Mouse (Mus musculus): ENCODE measurements around the gene Mcoln2. TPM values are rescaled to one million over a fixed set of nuclear protein-coding genes. Genes with fewer than 3 reads are reported as not detected.

The Mcoln2 gene
- polyA plus RNA-seq, 1 experiment = not detected

- no peak overlapping the region for H3ac ChIP-seq (ENCODE audit: control insufficient read depth, insufficient read length)
- H3K4me2 ChIP-seq (ENCODE audit: low read depth) = no peak overlapping the region
- no peaks in the 10 kb centered on the region for H3K27me3 ChIP-seq (ENCODE audit: control insufficient read depth, insufficient read depth, insufficient read length)
- TF ChIP-seq TCF3 (IDR thresholded peaks at IDR 0.05; ENCODE audit: insufficient read length, low read depth) (no peak), POLR2AphosphoS2 (IDR thresholded peaks at IDR 0.05; ENCODE audit: insufficient read length, low read depth) (no peak), USF1 (IDR thresholded peaks at IDR 0.05; ENCODE audit: low read depth) (no peak), POLR2A (IDR thresholded peaks at IDR 0.05; ENCODE audit: insufficient read length, low read depth) (no peak), REST (IDR thresholded peaks at IDR 0.05; ENCODE audit: insufficient read depth, insufficient read length) (no peak), CEBPB (IDR thresholded peaks at IDR 0.05; ENCODE audit: insufficient read depth, poor library complexity, severe bottlenecking) (no peak), MYOD1 (IDR thresholded peaks at IDR 0.05; ENCODE audit: control insufficient read depth in 1 of 3, insufficient read length in 2 of 3, low read depth in 2 of 3) (no peak)
- no peaks in the 10 kb centered on the region for H3K36me3 ChIP-seq (ENCODE audit: control insufficient read depth, insufficient read depth)
- H3K79me2 ChIP-seq (ENCODE audit: control insufficient read depth, insufficient read depth) = no peaks in the 10 kb centered on the region
- H3K4me3 ChIP-seq = no peak overlapping the region
Observed at GRCm38 (mm10) chr3:146136422-146136821, 13.2 kb upstream of the Mcoln2 start.

GRCm38 (mm10) chr3:146140276-146140675 is 9.4 kb upstream of the Mcoln2 start:
- Histone ChIP-seq H3K4me3 (no peak overlapping the region), H3K4me2 (ENCODE audit: low read depth) (no peak overlapping the region), H3K36me3 (ENCODE audit: control insufficient read depth, insufficient read depth) (no peaks in the 10 kb centered on the region), H3ac (ENCODE audit: control insufficient read depth, insufficient read length) (no peak overlapping the region), H3K27me3 (ENCODE audit: control insufficient read depth, insufficient read depth, insufficient read length) (no peaks in the 10 kb centered on the region), H3K79me2 (ENCODE audit: control insufficient read depth, insufficient read depth) (no peaks in the 10 kb centered on the region)
- TF ChIP-seq USF1 (IDR thresholded peaks at IDR 0.05; ENCODE audit: low read depth) (no peak), E2F4 (IDR thresholded peaks at IDR 0.05; ENCODE audit: insufficient read depth) (no peak), REST (IDR thresholded peaks at IDR 0.05; ENCODE audit: insufficient read depth, insufficient read length) (no peak), MYOG (IDR thresholded peaks at IDR 0.05; ENCODE audit: control insufficient read depth in 1 of 3, insufficient read depth in 1 of 3, insufficient read length in 2 of 3, low read depth in 2 of 3) (no peak), TCF3 (IDR thresholded peaks at IDR 0.05; ENCODE audit: insufficient read length, low read depth) (no peak), MAX (IDR thresholded peaks at IDR 0.05; ENCODE audit: low read depth) (no peak), CEBPB (IDR thresholded peaks at IDR 0.05; ENCODE audit: insufficient read depth, poor library complexity, severe bottlenecking) (no peak), MYOD1 (IDR thresholded peaks at IDR 0.05; ENCODE audit: control insufficient read depth in 1 of 3, insufficient read length in 2 of 3, low read depth in 2 of 3) (no peak), POLR2A (IDR thresholded peaks at IDR 0.05; ENCODE audit: insufficient read length, low read depth) (no peak)

DNA sequence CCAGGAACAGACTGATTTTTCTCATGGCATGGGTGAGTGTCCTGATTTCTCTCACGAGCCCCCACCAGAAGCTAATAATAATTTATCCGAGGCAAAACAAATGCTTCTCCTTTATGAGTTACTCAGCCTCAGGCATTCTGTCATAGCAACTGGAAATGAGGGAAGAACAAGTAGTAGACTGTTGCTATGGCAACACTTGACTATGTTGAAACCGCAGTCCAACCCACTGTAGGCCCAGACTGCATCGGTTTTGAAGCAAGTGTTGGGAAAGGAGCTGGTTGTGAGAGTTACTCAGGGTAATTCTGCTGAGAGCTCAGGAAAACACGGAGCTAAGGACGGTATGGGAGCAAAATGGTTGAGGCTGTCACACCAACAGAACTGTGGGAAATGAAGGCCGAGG is 7.1 kb upstream of the Mcoln2 start:
- Histone ChIP-seq H3K4me3 (no peak overlapping the region), H3K79me2 (ENCODE audit: control insufficient read depth, insufficient read depth) (no peaks in the 10 kb centered on the region), H3K4me2 (ENCODE audit: low read depth) (no peak overlapping the region), H3ac (ENCODE audit: control insufficient read depth, insufficient read length) (no peak overlapping the region), H3K27me3 (ENCODE audit: control insufficient read depth, insufficient read depth, insufficient read length) (no peaks in the 10 kb centered on the region), H3K36me3 (ENCODE audit: control insufficient read depth, insufficient read depth) (no peaks in the 10 kb centered on the region)
- no peak for TF ChIP-seq E2F4 (IDR thresholded peaks at IDR 0.05; ENCODE audit: insufficient read depth)
- no peak for TF ChIP-seq MYOG (IDR thresholded peaks at IDR 0.05; ENCODE audit: control insufficient read depth in 1 of 3, insufficient read depth in 1 of 3, insufficient read length in 2 of 3, low read depth in 2 of 3)
- TF ChIP-seq REST (IDR thresholded peaks at IDR 0.05; ENCODE audit: insufficient read depth, insufficient read length) = no peak
- no peak for TF ChIP-seq POLR2AphosphoS2 (IDR thresholded peaks at IDR 0.05; ENCODE audit: insufficient read length, low read depth)
- TF ChIP-seq MAX (IDR thresholded peaks at IDR 0.05; ENCODE audit: low read depth) = no peak

GRCm38 (mm10) chr3:146145501-146145900 is 4.1 kb upstream of the Mcoln2 start:
- Histone ChIP-seq H3K36me3 (ENCODE audit: control insufficient read depth, insufficient read depth) (no peaks in the 10 kb centered on the region), H3K79me2 (ENCODE audit: control insufficient read depth, insufficient read depth) (no peaks in the 10 kb centered on the region), H3ac (ENCODE audit: control insufficient read depth, insufficient read length) (no peak overlapping the region), H3K4me2 (ENCODE audit: low read depth) (no peak overlapping the region), H3K27me3 (ENCODE audit: control insufficient read depth, insufficient read depth, insufficient read length) (peaks cover 5% of the 10 kb centered on the region), H3K4me3 (no peak overlapping the region)
- TF ChIP-seq E2F4 (IDR thresholded peaks at IDR 0.05; ENCODE audit: insufficient read depth) (no peak), SRF (IDR thresholded peaks at IDR 0.05; ENCODE audit: control insufficient read depth, insufficient read length, low read depth) (no peak), TCF3 (IDR thresholded peaks at IDR 0.05; ENCODE audit: insufficient read length, low read depth) (no peak), POLR2A (IDR thresholded peaks at IDR 0.05; ENCODE audit: insufficient read length, low read depth) (no peak), USF1 (IDR thresholded peaks at IDR 0.05; ENCODE audit: low read depth) (no peak), POLR2AphosphoS2 (IDR thresholded peaks at IDR 0.05; ENCODE audit: insufficient read length, low read depth) (no peak), TCF12 (IDR thresholded peaks at IDR 0.05; ENCODE audit: insufficient read depth, poor library complexity, severe bottlenecking) (no peak), MYOG (IDR thresholded peaks at IDR 0.05; ENCODE audit: control insufficient read depth in 1 of 3, insufficient read depth in 1 of 3, insufficient read length in 2 of 3, low read depth in 2 of 3) (no peak), MYOD1 (IDR thresholded peaks at IDR 0.05; ENCODE audit: control insufficient read depth in 1 of 3, insufficient read length in 2 of 3, low read depth in 2 of 3) (no peak), MAX (IDR thresholded peaks at IDR 0.05; ENCODE audit: low read depth) (no peak), CEBPB (IDR thresholded peaks at IDR 0.05; ENCODE audit: insufficient read depth, poor library complexity, severe bottlenecking) (no peak), REST (IDR thresholded peaks at IDR 0.05; ENCODE audit: insufficient read depth, insufficient read length) (no peak)

- no peak overlapping the region for H3ac ChIP-seq (ENCODE audit: control insufficient read depth, insufficient read length)
- H3K36me3 ChIP-seq (ENCODE audit: control insufficient read depth, insufficient read depth) = no peaks in the 10 kb centered on the region
- H3K27me3 ChIP-seq (ENCODE audit: control insufficient read depth, insufficient read depth, insufficient read length) = peaks cover 5% of the 10 kb centered on the region
- H3K79me2 ChIP-seq (ENCODE audit: control insufficient read depth, insufficient read depth) = no peaks in the 10 kb centered on the region
- no peak overlapping the region for H3K4me3 ChIP-seq
- TF ChIP-seq POLR2AphosphoS2 (IDR thresholded peaks at IDR 0.05; ENCODE audit: insufficient read length, low read depth) (no peak), MYOG (IDR thresholded peaks at IDR 0.05; ENCODE audit: control insufficient read depth in 1 of 3, insufficient read depth in 1 of 3, insufficient read length in 2 of 3, low read depth in 2 of 3) (no peak), MYOD1 (IDR thresholded peaks at IDR 0.05; ENCODE audit: control insufficient read depth in 1 of 3, insufficient read length in 2 of 3, low read depth in 2 of 3) (no peak), TCF12 (IDR thresholded peaks at IDR 0.05; ENCODE audit: insufficient read depth, poor library complexity, severe bottlenecking) (no peak), POLR2A (IDR thresholded peaks at IDR 0.05; ENCODE audit: insufficient read length, low read depth) (no peak), TCF3 (IDR thresholded peaks at IDR 0.05; ENCODE audit: insufficient read length, low read depth) (no peak), CEBPB (IDR thresholded peaks at IDR 0.05; ENCODE audit: insufficient read depth, poor library complexity, severe bottlenecking) (no peak), MAX (IDR thresholded peaks at IDR 0.05; ENCODE audit: low read depth) (no peak), REST (IDR thresholded peaks at IDR 0.05; ENCODE audit: insufficient read depth, insufficient read length) (no peak)
- no peak overlapping the region for H3K4me2 ChIP-seq (ENCODE audit: low read depth)
Observed at GRCm38 (mm10) chr3:146146131-146146530, 3.5 kb upstream of the Mcoln2 start.

All from myocyte (in vitro differentiated cells).